Mouse (Mus musculus) CH12.LX (cell line): Measurements from ENCODE around the gene Hist1h2bj.
A peak's percentile ranks its signal among the peaks of the same experiment; 100 is the strongest.

Source experiments
- CTCF ChIP-seq, 2 experiments: IDR thresholded peaks in 1 of 2; conservative IDR thresholded peaks in 1 of 2; 2 replicates each; pipeline ENCODE4 v1.5.1; 2011 to 2012; ENCODE audit warnings: low read depth in 2 of 2, low read length in 2 of 2, improper control_type of control experiment in 1 of 2, inconsistent platforms in 1 of 2, mild to moderate bottlenecking in 1 of 2, moderate library complexity in 1 of 2
- ELF1 ChIP-seq: IDR thresholded peaks from 2 replicates; pipeline ENCODE4 v1.6.1; 2014; ENCODE audit warnings: low read depth, mild to moderate bottlenecking, inconsistent platforms, low read length, improper control_type of control experiment
- POLR2A ChIP-seq: IDR thresholded peaks from 2 replicates; pipeline ENCODE4 v1.6.1; 2011; ENCODE audit warnings: low read depth, mild to moderate bottlenecking, improper control_type of control experiment, low read length

GRCm38 (mm10) chr13:22036149-22036956 is 6.7 kb upstream of the Hist1h2bj start:
- TF ChIP-seq ELF1: no peak
- no peak for TF ChIP-seq CTCF (conservative IDR thresholded peaks at IDR 0.05 in 1 of 2, IDR thresholded peaks at IDR 0.05 in 1 of 2; ENCODE audit: low read depth in 2 of 2, low read length in 2 of 2)
- peak; percentile 85 for TF ChIP-seq POLR2A
